Mouse (Mus musculus): ENCODE data around the gene Arid1b. TPM values are rescaled to one million over a fixed set of nuclear protein-coding genes. Genes with fewer than 3 reads are reported as not detected.

Gene Arid1b
- total and polyA plus RNA-seq, 3 experiments: 6.1 to 12.4 (median 9.7) TPM

DNA sequence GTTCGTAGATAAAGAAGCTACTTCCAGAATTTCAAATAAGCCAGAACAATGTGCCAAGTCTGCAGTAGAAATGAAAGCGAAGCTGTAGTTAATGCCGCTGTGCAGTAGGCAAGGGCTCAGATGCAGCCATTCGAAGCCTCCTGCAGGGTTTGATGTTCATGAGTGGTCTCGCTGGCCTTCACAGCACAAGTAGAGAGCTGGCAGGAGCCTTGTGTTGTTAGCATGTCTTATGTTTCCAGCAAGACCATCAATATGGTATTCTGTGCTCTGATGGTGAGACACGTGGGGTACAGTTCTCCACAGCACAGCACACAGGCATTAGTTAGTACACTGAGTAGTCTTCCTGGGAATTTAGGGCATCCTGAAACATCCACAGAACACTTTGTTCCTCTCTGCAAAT lies 111.6 kb downstream of the Arid1b start:
- Histone ChIP-seq H3K27ac (ENCODE audit: insufficient read depth, low read depth) (no peak overlapping the region), H3K9me3 (replicated peaks; ENCODE audit: low read length) (no peaks in the 10 kb centered on the region), H3K9ac (ENCODE audit: insufficient read depth, low read depth) (no peak overlapping the region), H3K4me3 (replicated peaks in 1 of 3; ENCODE audit: low read depth in 2 of 3, low read length in 2 of 3, poor library complexity in 1 of 3) (no peak overlapping the region), H3K4me2 (ENCODE audit: insufficient read depth, low read depth, poor library complexity, severe bottlenecking) (no peak overlapping the region), H3K4me1 (ENCODE audit: control insufficient read depth in 1 of 2, insufficient read depth in 2 of 2) (peaks cover 22 to 70% of the 10 kb centered on the region in 2 experiments), H3K79me2 (replicated peaks; ENCODE audit: control insufficient read depth, extremely low read depth, insufficient read depth, poor library complexity, severe bottlenecking) (no peaks in the 10 kb centered on the region), H3K36me3 (replicated peaks in 1 of 2; ENCODE audit: control insufficient read depth in 1 of 2, insufficient read depth in 1 of 2, low read length in 1 of 2) (peaks cover 0 to 33% of the 10 kb centered on the region in 2 experiments), H3K27me3 (replicated peaks) (no peaks in the 10 kb centered on the region)
- dilution Hi-C loops (cut with MboI; ENCODE audit: extremely low pct_ligation_motif_present, extremely low pct_unique_long_range_greater_than_20kb, low sequenced_read_pairs): no loop called here
- no peak for TF ChIP-seq SMC3 (IDR thresholded peaks at IDR 0.05; ENCODE audit: low read depth, low read length)
- no peak for TF ChIP-seq E2F4 (IDR thresholded peaks at IDR 0.05; ENCODE audit: insufficient replicate concordance, low read depth, low read length)
- TF ChIP-seq RAD21 (IDR thresholded peaks at IDR 0.05; ENCODE audit: low read depth, low read length): no peak
- no peak for TF ChIP-seq SIN3A (IDR thresholded peaks at IDR 0.05; ENCODE audit: low read length)
- TF ChIP-seq ELF1 (IDR thresholded peaks at IDR 0.05; ENCODE audit: low read depth, low read length): no peak
- DNase-seq (ENCODE audit: extremely low read depth): no peak
- in situ Hi-C loops (cut with MboI; ENCODE audit: low pct_ligation_motif_present, low pct_unique_long_range_greater_than_20kb, low sequenced_read_pairs): no loop called here

DNA sequence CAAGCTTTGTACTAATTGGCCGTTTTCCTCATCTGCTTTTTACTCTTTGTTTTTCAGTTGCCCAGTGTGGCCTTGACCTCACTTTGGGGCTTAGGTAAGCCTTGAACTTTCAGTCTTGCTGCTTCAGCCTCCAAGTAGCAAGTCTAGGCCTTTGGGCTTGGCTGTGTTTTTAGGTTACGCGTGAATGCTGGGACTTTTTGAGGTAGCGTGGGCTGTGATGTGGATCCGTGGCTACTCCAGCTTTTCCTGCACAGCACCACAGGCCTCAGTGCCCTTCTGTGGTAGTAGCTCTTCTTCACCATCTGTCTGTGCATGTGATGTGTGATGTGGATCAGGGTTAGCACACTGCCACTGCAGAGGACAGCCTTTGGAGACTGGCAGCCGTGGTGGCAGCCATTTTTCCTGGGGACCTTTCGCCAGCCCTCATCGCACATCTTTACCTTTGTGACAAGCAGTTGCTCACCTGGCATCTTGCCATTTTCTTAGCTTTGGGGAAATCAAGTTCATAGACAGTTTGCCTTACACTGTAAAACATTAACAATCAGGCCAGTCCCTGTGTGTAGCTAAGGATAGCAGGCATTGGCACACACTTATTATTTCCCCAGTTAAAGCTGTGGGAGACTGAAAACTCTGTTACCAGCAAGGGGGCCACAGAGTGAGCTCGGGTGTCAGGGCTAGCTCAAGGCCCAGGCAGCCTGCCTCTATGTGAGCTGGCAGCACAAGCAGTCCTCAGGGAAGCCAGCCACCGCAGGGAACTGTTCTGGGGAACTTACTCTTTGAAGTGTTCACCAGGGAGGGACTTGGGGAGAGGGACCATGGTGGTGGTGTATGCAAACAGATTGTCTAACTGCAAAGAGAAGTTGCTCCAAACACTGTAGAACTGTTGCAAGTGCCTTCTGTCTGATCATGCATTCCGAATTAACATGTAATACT lies 112.4 kb downstream of the Arid1b start:
- in situ Hi-C loops (cut with MboI; ENCODE audit: low pct_ligation_motif_present, low pct_unique_long_range_greater_than_20kb, low sequenced_read_pairs): no loop called here
- H3K27me3 ChIP-seq (replicated peaks): no peaks in the 10 kb centered on the region
- H3K9ac ChIP-seq (ENCODE audit: insufficient read depth, low read depth): no peak overlapping the region
- H3K9me3 ChIP-seq (replicated peaks; ENCODE audit: low read length): no peaks in the 10 kb centered on the region
- no peak overlapping the region for H3K4me2 ChIP-seq (ENCODE audit: insufficient read depth, low read depth, poor library complexity, severe bottlenecking)
- H3K36me3 ChIP-seq (replicated peaks in 1 of 2; ENCODE audit: control insufficient read depth in 1 of 2, insufficient read depth in 1 of 2, low read length in 1 of 2): peaks cover 0 to 34% of the 10 kb centered on the region in 2 experiments
- dilution Hi-C loops (cut with MboI; ENCODE audit: extremely low pct_ligation_motif_present, extremely low pct_unique_long_range_greater_than_20kb, low sequenced_read_pairs): no loop called here
- H3K79me2 ChIP-seq (replicated peaks; ENCODE audit: control insufficient read depth, extremely low read depth, insufficient read depth, poor library complexity, severe bottlenecking): no peaks in the 10 kb centered on the region
- peaks cover 22 to 62% of the 10 kb centered on the region in 2 experiments for H3K4me1 ChIP-seq (ENCODE audit: control insufficient read depth in 1 of 2, insufficient read depth in 2 of 2)
- no peak for TF ChIP-seq GABPA (IDR thresholded peaks at IDR 0.05; ENCODE audit: insufficient replicate concordance, low read depth, low read length)
- no peak for TF ChIP-seq ZC3H11A (IDR thresholded peaks at IDR 0.05; ENCODE audit: low read depth, low read length)
- no peak for TF ChIP-seq HCFC1 (IDR thresholded peaks at IDR 0.05; ENCODE audit: low read depth, low read length)
- no peak for TF ChIP-seq ZNF384 (IDR thresholded peaks at IDR 0.05; ENCODE audit: low read depth, low read length)
- no peak for TF ChIP-seq USF1 (IDR thresholded peaks at IDR 0.05; ENCODE audit: low read depth, low read length)
- TF ChIP-seq CHD2 (IDR thresholded peaks at IDR 0.05; ENCODE audit: low read length): no peak
- TF ChIP-seq RCOR1 (conservative IDR thresholded peaks at IDR 0.05; ENCODE audit: low read depth, low read length): no peak
- no peak for TF ChIP-seq ZKSCAN1 (IDR thresholded peaks at IDR 0.05; ENCODE audit: borderline replicate concordance, low read depth, low read length)
- TF ChIP-seq BHLHE40 (IDR thresholded peaks at IDR 0.05; ENCODE audit: low read depth, low read length): no peak
- no peak for TF ChIP-seq E2F4 (IDR thresholded peaks at IDR 0.05; ENCODE audit: insufficient replicate concordance, low read depth, low read length)
- TF ChIP-seq MAX (IDR thresholded peaks at IDR 0.05; ENCODE audit: low read length): no peak
- no peak for TF ChIP-seq POLR2A (IDR thresholded peaks at IDR 0.05; ENCODE audit: low read depth, low read length)
- no peak for TF ChIP-seq MEF2A (IDR thresholded peaks at IDR 0.05; ENCODE audit: borderline replicate concordance, low read depth, low read length)
- TF ChIP-seq RAD21 (IDR thresholded peaks at IDR 0.05; ENCODE audit: low read depth, low read length): no peak
- no peak overlapping the region for H3K4me3 ChIP-seq (replicated peaks in 1 of 3; ENCODE audit: low read depth in 2 of 3, low read length in 2 of 3, poor library complexity in 1 of 3)
- H3K27ac ChIP-seq (ENCODE audit: insufficient read depth, low read depth): no peak overlapping the region
- no peak for DNase-seq (ENCODE audit: extremely low read depth)

Measured in CH12.LX (cell line).